Mouse (Mus musculus): Measurements from ENCODE around the gene Fzd9. TPM values are rescaled to one million over a fixed set of nuclear protein-coding genes. Genes with fewer than 3 reads are reported as not detected.

Fzd9 gene
- total and polyA plus RNA-seq, 2 experiments from 2014 or later, result 18.0 to 35.1 TPM

DNA sequence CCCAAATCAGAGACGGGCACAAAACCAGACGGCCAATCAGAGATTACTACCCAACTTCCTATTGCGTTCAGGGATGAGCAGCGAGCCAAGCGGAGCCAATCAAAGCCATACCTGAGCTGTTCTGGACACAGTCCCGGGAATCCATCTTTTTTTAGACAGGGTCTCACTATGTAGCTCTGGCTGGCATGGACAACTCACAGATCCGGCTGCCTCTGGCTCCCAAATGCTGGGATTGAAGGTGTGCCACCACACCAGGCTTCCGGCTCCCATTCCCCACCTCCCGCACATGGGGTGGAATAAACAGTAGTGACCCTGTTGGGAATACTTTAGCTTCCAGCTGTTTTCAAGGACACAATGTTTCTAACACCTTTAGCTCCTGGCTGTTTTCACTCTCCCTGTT is 29.2 kb upstream of the Fzd9 start:
- WGBS, result 67% methylated on average over 9 of the region's 9 CpGs
- no peaks in the 10 kb centered on the region for H3K9me3 ChIP-seq (ENCODE audit: low read length)
- H3K4me1 ChIP-seq (ENCODE audit: insufficient read depth, low read length), result no peaks in the 10 kb centered on the region
- H3K27ac ChIP-seq, result no peak overlapping the region
- H3K4me3 ChIP-seq (ENCODE audit: low read length), result no peak overlapping the region
- H3K36me3 ChIP-seq (ENCODE audit: insufficient read depth, low read length), result no peaks in the 10 kb centered on the region
- H3K4me2 ChIP-seq (ENCODE audit: low read depth, low read length), result no peak overlapping the region
- H3K9ac ChIP-seq (replicated peaks; ENCODE audit: low read length), result no peak overlapping the region
- DNase-seq (ENCODE audit: low spot score) (no peak), ATAC-seq (no peak)
- no peak for TF ChIP-seq CTCF (IDR thresholded peaks at IDR 0.05; ENCODE audit: low read depth)
- H3K27me3 ChIP-seq (ENCODE audit: insufficient read depth, low read length), result no peaks in the 10 kb centered on the region

- H3K9me3 ChIP-seq (ENCODE audit: low read length), result no peaks in the 10 kb centered on the region
- no peaks in the 10 kb centered on the region for H3K4me1 ChIP-seq (ENCODE audit: insufficient read depth, low read length)
- H3K36me3 ChIP-seq (ENCODE audit: insufficient read depth, low read length), result no peaks in the 10 kb centered on the region
- peak overlapping the region; percentile 13; the same call in 1 of the 2 replicates for H3K9ac ChIP-seq (replicated peaks; ENCODE audit: low read length)
- H3K27ac ChIP-seq, result no peak overlapping the region
- 7% methylated on average over 36 of the region's 36 CpGs for whole genome bisulfite sequencing
- ATAC-seq (no peak), DNase-seq (ENCODE audit: low spot score) (no peak)
- TF ChIP-seq CTCF (IDR thresholded peaks at IDR 0.05; ENCODE audit: low read depth), result no peak
- H3K4me3 ChIP-seq (ENCODE audit: low read length), result 0 out of 2 replicates have a peak overlapping the region, but pooled peaks have one; percentile 6
- H3K4me2 ChIP-seq (ENCODE audit: low read depth, low read length), result peak overlapping the region; percentile 38; the same call in 1 of the 2 replicates
- H3K27me3 ChIP-seq (ENCODE audit: insufficient read depth, low read length), result no peaks in the 10 kb centered on the region
Measured at GRCm38 (mm10) chr5:135276597-135276996, 25.6 kb upstream of the Fzd9 start.

DNA sequence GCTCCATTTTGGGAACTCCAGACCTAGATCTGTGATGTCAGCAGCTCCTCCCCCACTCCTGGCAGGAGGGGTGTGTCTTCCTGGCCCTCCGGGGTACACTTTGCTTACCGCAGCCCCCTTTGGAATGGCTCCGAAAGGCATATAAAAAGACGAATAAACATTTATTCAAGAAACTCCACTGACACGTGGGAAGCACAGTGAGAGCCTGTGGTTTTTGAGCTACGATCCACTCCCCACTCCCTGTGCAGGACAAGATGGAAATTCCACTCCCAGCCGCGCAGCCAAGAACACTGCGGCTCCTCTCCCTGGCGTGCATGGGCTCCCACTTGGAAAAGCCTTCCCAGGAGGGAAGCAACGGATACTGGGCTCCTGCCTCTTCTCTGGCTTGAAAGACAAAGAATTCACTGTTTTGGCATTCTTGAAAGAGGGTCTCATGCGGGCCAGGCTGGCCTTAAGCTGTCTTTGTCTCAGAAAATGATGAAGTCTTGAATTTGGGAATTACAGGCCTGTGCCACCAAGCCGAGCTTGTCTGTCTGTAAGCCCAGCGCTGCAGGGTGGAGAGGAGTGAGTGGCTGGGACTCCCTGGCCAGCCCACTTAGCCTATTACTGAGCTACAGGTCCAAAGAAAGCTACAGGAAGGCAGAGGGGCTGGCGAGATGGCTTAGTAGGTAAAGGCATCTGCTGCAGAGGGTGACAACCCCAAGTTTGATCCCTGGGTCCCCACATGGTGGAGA is 23.8 kb upstream of the Fzd9 start:
- Histone ChIP-seq H3K36me3 (ENCODE audit: insufficient read depth, low read length) (no peaks in the 10 kb centered on the region), H3K4me3 (ENCODE audit: low read length) (no peak overlapping the region), H3K9me3 (ENCODE audit: low read length) (no peaks in the 10 kb centered on the region), H3K4me1 (ENCODE audit: insufficient read depth, low read length) (no peaks in the 10 kb centered on the region), H3K27ac (peak overlapping the region; percentile 62; the same call in 1 of the 2 replicates), H3K4me2 (ENCODE audit: low read depth, low read length) (0 out of 2 replicates have a peak overlapping the region, but pooled peaks have one; percentile 4), H3K27me3 (ENCODE audit: insufficient read depth, low read length) (no peaks in the 10 kb centered on the region), H3K9ac (replicated peaks; ENCODE audit: low read length) (no peak overlapping the region)
- peak; percentile 55; the same call in 1 of the 2 replicates for ATAC-seq
- 17% methylated on average over 15 of the region's 15 CpGs for WGBS
- peak; percentile 46 for DNase-seq (ENCODE audit: low spot score)
- no peak for TF ChIP-seq CTCF (IDR thresholded peaks at IDR 0.05; ENCODE audit: low read depth)

DNA sequence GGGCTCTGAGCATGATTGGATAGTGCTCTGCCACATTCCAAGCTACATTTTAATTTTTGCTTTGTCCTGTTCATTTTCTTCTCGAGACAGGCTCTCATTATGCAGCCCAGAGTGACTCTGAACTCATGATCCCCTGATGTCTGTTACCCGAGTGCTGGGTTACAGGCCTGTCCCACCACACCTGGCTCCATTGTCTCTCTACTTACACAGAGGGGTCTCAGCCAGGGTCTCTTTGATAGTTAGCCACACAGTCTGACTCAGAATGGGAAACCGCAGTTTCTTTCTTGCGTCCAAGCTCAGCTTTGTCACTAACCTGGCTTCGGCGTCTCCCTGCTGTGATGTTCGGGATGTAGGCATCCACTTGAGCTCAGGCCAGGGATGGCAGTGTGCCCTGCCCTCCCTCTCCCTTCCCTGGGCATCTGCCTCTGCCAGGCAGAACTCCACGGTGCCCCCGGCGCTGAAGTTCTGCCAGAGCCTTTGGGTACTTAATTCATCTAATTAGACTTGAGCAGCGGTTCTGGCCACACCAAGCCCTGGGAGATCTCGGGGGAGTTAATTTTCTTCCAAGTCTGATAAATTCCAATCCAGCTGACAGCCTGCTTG is 20.6 kb upstream of the Fzd9 start:
- peak; percentile 86 for ATAC-seq
- Histone ChIP-seq H3K4me2 (ENCODE audit: low read depth, low read length) (no peak overlapping the region), H3K27ac (peak overlapping the region; percentile 37; the same call in 1 of the 2 replicates), H3K9me3 (ENCODE audit: low read length) (no peaks in the 10 kb centered on the region), H3K9ac (replicated peaks; ENCODE audit: low read length) (no peak overlapping the region), H3K4me3 (ENCODE audit: low read length) (no peak overlapping the region), H3K27me3 (ENCODE audit: insufficient read depth, low read length) (no peaks in the 10 kb centered on the region), H3K36me3 (ENCODE audit: insufficient read depth, low read length) (no peaks in the 10 kb centered on the region), H3K4me1 (ENCODE audit: insufficient read depth, low read length) (no peaks in the 10 kb centered on the region)
- WGBS, result 26% methylated on average over 12 of the region's 12 CpGs
- TF ChIP-seq CTCF (IDR thresholded peaks at IDR 0.05; ENCODE audit: low read depth), result peak; percentile 29
- DNase-seq (ENCODE audit: low spot score), result peak; percentile 90

- WGBS, result 94% methylated on average over 4 of the region's 4 CpGs
- Histone ChIP-seq H3K9me3 (ENCODE audit: low read length) (no peaks in the 10 kb centered on the region), H3K4me1 (ENCODE audit: insufficient read depth, low read length) (no peaks in the 10 kb centered on the region), H3K27me3 (ENCODE audit: insufficient read depth, low read length) (no peaks in the 10 kb centered on the region), H3K9ac (replicated peaks; ENCODE audit: low read length) (no peak overlapping the region), H3K36me3 (ENCODE audit: insufficient read depth, low read length) (no peaks in the 10 kb centered on the region), H3K4me3 (ENCODE audit: low read length) (no peak overlapping the region), H3K27ac (no peak overlapping the region), H3K4me2 (ENCODE audit: low read depth, low read length) (no peak overlapping the region)
- TF ChIP-seq CTCF (IDR thresholded peaks at IDR 0.05; ENCODE audit: low read depth), result no peak
- DNase-seq (ENCODE audit: low spot score), result no peak
- no peak for ATAC-seq
Measured at GRCm38 (mm10) chr5:135270361-135270760, 19.3 kb upstream of the Fzd9 start.

- no peak for TF ChIP-seq CTCF (IDR thresholded peaks at IDR 0.05; ENCODE audit: low read depth)
- Histone ChIP-seq H3K27ac (no peak overlapping the region), H3K9me3 (ENCODE audit: low read length) (no peaks in the 10 kb centered on the region), H3K9ac (replicated peaks; ENCODE audit: low read length) (no peak overlapping the region), H3K36me3 (ENCODE audit: insufficient read depth, low read length) (no peaks in the 10 kb centered on the region), H3K4me2 (ENCODE audit: low read depth, low read length) (no peak overlapping the region), H3K4me3 (ENCODE audit: low read length) (no peak overlapping the region), H3K4me1 (ENCODE audit: insufficient read depth, low read length) (no peaks in the 10 kb centered on the region), H3K27me3 (ENCODE audit: insufficient read depth, low read length) (no peaks in the 10 kb centered on the region)
- ATAC-seq (no peak), DNase-seq (ENCODE audit: low spot score) (no peak)
- 70% methylated on average over 8 of the region's 8 CpGs for WGBS
Measured at GRCm38 (mm10) chr5:135269451-135269850, 18.4 kb upstream of the Fzd9 start.

Measured in hindbrain, postnatal 0 days (tissue).